ENCODE assay signal across 7 mouse cellular contexts in genomic region chr4:117858794-117859193, GRCm38 (mm10). TPM values are rescaled to one million over a fixed set of nuclear protein-coding genes. Genes with fewer than 3 reads are reported as not detected.
DNase-seq lines count a peak whose midpoint lies in the region; ATAC-seq and TF ChIP-seq lines count a peak whose summit lies in the region.

No protein-coding gene starts in this region.

- TF ChIP-seq EP300 in liver, embryonic 14.5 days (IDR thresholded peaks at IDR 0.05; ENCODE audit: low read depth): no peak

- TF ChIP-seq POLR2A in kidney, adult 2 months (IDR thresholded peaks at IDR 0.05; ENCODE audit: low read depth, low read length): no peak
- TF ChIP-seq POLR2A in small intestine, adult 2 months (IDR thresholded peaks at IDR 0.05; ENCODE audit: low read depth, low read length): no peak

- WGBS in midbrain, embryonic 14.5 days: 48% methylated on average over 3 of the region's 3 CpGs
- WGBS in midbrain, embryonic 10.5 days: 74% methylated on average over 3 of the region's 3 CpGs
- 48% methylated on average over 3 of the region's 3 CpGs for WGBS in kidney, adult 2 months
- WGBS in liver, embryonic 14.5 days (ENCODE audit: insufficient replicate concordance): 78% methylated on average over 3 of the region's 3 CpGs
- 52% methylated on average over 3 of the region's 3 CpGs for WGBS in small intestine, adult 2 months

- H3K9me3 ChIP-seq in midbrain, embryonic 14.5 days (ENCODE audit: control insufficient read depth, low read length): no peaks in the 10 kb centered on the region
- H3K9me3 ChIP-seq in midbrain, embryonic 10.5 days (replicated peaks): no peaks in the 10 kb centered on the region
- H3K9me3 ChIP-seq in liver, embryonic 14.5 days (ENCODE audit: control insufficient read depth, low read length): no peaks in the 10 kb centered on the region

- no peaks in the 10 kb centered on the region for H3K27me3 ChIP-seq in midbrain, embryonic 14.5 days (ENCODE audit: control insufficient read depth, insufficient read depth, low read length)
- H3K27me3 ChIP-seq in midbrain, embryonic 10.5 days (ENCODE audit: low read depth, poor library complexity, severe bottlenecking): no peaks in the 10 kb centered on the region
- H3K27me3 ChIP-seq in kidney, adult 2 months (replicated peaks; ENCODE audit: control insufficient read depth, insufficient read depth, low read length): no peaks in the 10 kb centered on the region
- H3K27me3 ChIP-seq in liver, embryonic 14.5 days (ENCODE audit: control insufficient read depth, insufficient read depth, low read length): no peaks in the 10 kb centered on the region
- no peaks in the 10 kb centered on the region for H3K27me3 ChIP-seq in small intestine, adult 2 months (ENCODE audit: control insufficient read depth, insufficient read depth, low read length)

- no peak overlapping the region for H3K4me3 ChIP-seq in midbrain, embryonic 14.5 days (replicated peaks; ENCODE audit: low read depth, low read length)
- H3K4me3 ChIP-seq in midbrain, embryonic 10.5 days: no peak overlapping the region
- no peak overlapping the region for H3K4me3 ChIP-seq in kidney, adult 2 months (ENCODE audit: insufficient read depth, low read depth, low read length)
- H3K4me3 ChIP-seq in liver, embryonic 14.5 days (ENCODE audit: insufficient read depth in 1 of 2, low read depth in 2 of 2, low read length in 2 of 2): no peak overlapping the region
- H3K4me3 ChIP-seq in small intestine, adult 2 months (ENCODE audit: low read depth, low read length): no peak overlapping the region

- no peak overlapping the region for H3K4me2 ChIP-seq in midbrain, embryonic 14.5 days (ENCODE audit: low read length)
- H3K4me2 ChIP-seq in liver, embryonic 14.5 days (ENCODE audit: low read depth): no peak overlapping the region

- H3K4me1 ChIP-seq in midbrain, embryonic 14.5 days (ENCODE audit: control insufficient read depth, insufficient read depth, low read length): no peaks in the 10 kb centered on the region
- H3K4me1 ChIP-seq in midbrain, embryonic 10.5 days: peaks cover 30% of the 10 kb centered on the region
- H3K4me1 ChIP-seq in kidney, adult 2 months (ENCODE audit: control insufficient read depth, insufficient read depth, low read length): peaks cover 4% of the 10 kb centered on the region; the same call in 1 of the 2 replicates
- no peaks in the 10 kb centered on the region for H3K4me1 ChIP-seq in liver, embryonic 14.5 days (replicated peaks; ENCODE audit: control insufficient read depth in 2 of 2, insufficient read depth in 2 of 2, low read length in 1 of 2)
- peaks cover 10% of the 10 kb centered on the region for H3K4me1 ChIP-seq in small intestine, adult 2 months (ENCODE audit: control insufficient read depth, insufficient read depth, insufficient read length, low read length)

- H3K27ac ChIP-seq in midbrain, embryonic 14.5 days (replicated peaks; ENCODE audit: low read depth, low read length): no peak overlapping the region
- no peak overlapping the region for H3K27ac ChIP-seq in midbrain, embryonic 10.5 days (replicated peaks)
- H3K27ac ChIP-seq in kidney, adult 2 months (ENCODE audit: insufficient read depth, low read depth, low read length): no peak overlapping the region
- H3K27ac ChIP-seq in liver, embryonic 14.5 days: no peak overlapping the region
- no peak overlapping the region for H3K27ac ChIP-seq in small intestine, adult 2 months (ENCODE audit: insufficient read depth, low read depth, low read length)

- no peak overlapping the region for H3K9ac ChIP-seq in midbrain, embryonic 14.5 days (replicated peaks; ENCODE audit: low read length)
- H3K9ac ChIP-seq in liver, embryonic 14.5 days (replicated peaks): no peak overlapping the region

- peak; percentile 82 for TF ChIP-seq CTCF in kidney, adult 2 months (conservative IDR thresholded peaks at IDR 0.05; ENCODE audit: insufficient read depth, insufficient read length, low read depth, low read length)
- TF ChIP-seq CTCF in liver, embryonic 14.5 days (IDR thresholded peaks at IDR 0.05; ENCODE audit: low read depth): peak; percentile 89
- peak; percentile 64; the same call in 1 of the 2 replicates for TF ChIP-seq CTCF in small intestine, adult 2 months (IDR thresholded peaks at IDR 0.05; ENCODE audit: extremely low read depth, insufficient read length, insufficient replicate concordance, low read depth, low read length)

- peak; percentile 64 for DNase-seq in midbrain, embryonic 14.5 days
- no peak for DNase-seq in midbrain, embryonic 10.5 days (ENCODE audit: low spot score)
- DNase-seq in adipocyte (ENCODE audit: low spot score): peak; percentile 36
- DNase-seq in kidney, adult 2 months: peak; percentile 73
- no peak for DNase-seq in liver, embryonic 14.5 days (ENCODE audit: low read depth in 3 of 3, low spot score in 3 of 3)

- no peak for ATAC-seq in midbrain, embryonic 14.5 days (ENCODE audit: low FRiP score, low TSS enrichment)
- ATAC-seq in common myeloid progenitor, adult 5-6 weeks (replicated peaks; ENCODE audit: low read depth, poor library complexity, severe bottlenecking): peak; percentile 55
- ATAC-seq in liver, embryonic 14.5 days (ENCODE audit: insufficient read depth): peak; percentile 56

- H3K36me3 ChIP-seq in midbrain, embryonic 14.5 days (ENCODE audit: control insufficient read depth, insufficient read depth, low read length): no peaks in the 10 kb centered on the region
- H3K36me3 ChIP-seq in midbrain, embryonic 10.5 days: no peaks in the 10 kb centered on the region
- H3K36me3 ChIP-seq in kidney, adult 2 months (ENCODE audit: control insufficient read depth, insufficient read depth, low read length): no peaks in the 10 kb centered on the region
- H3K36me3 ChIP-seq in liver, embryonic 14.5 days (replicated peaks; ENCODE audit: control insufficient read depth, insufficient read depth, low read depth): peaks cover 100% of the 10 kb centered on the region
- no peaks in the 10 kb centered on the region; the same call in 1 of the 2 replicates for H3K36me3 ChIP-seq in small intestine, adult 2 months (ENCODE audit: control insufficient read depth, insufficient read depth, low read length)

RNA-seq across cellular contexts. Expression of gene Ccdc24, which starts 13.6 kb away (rescaled TPM):
- polyA plus RNA-seq in midbrain, embryonic 14.5 days (2014; fragmentation: Nextera tagmentation; extraction: Ambion mirVana): 3.0 TPM in 2 replicates
- polyA plus RNA-seq in midbrain, embryonic 10.5 days (2016; fragmentation: Nextera tagmentation; extraction: Ambion mirVana): 1.1 and 2.2 TPM in 2 replicates
- total RNA-seq in common myeloid progenitor, adult 5-6 weeks (2017): 0.15 and 0.32 TPM in 2 replicates
- 2.9 and 3.3 TPM in 2 replicates for polyA plus RNA-seq in kidney, adult 2 months (2012; rRNA removed)
- polyA plus RNA-seq in liver, embryonic 14.5 days (2012; rRNA removed): 0.57 and 0.77 TPM in 2 replicates
- polyA plus RNA-seq in liver, embryonic 14.5 days (2014; fragmentation: Nextera tagmentation; extraction: Ambion mirVana): 0.63 and 1.7 TPM in 2 replicates
- polyA plus RNA-seq in small intestine, adult 2 months (2012; rRNA removed): 0.80 and 2.0 TPM in 2 replicates

RNA-seq across cellular contexts. Expression of gene Slc6a9, which starts 24.5 kb away (rescaled TPM):
- 18.4 and 26.4 TPM in 2 replicates for polyA plus RNA-seq in midbrain, embryonic 14.5 days (2014; fragmentation: Nextera tagmentation; extraction: Ambion mirVana)
- polyA plus RNA-seq in midbrain, embryonic 10.5 days (2016; fragmentation: Nextera tagmentation; extraction: Ambion mirVana): 6.7 and 8.6 TPM in 2 replicates
- 0.68 and 1.9 TPM in 2 replicates for total RNA-seq in common myeloid progenitor, adult 5-6 weeks (2017)
- polyA plus RNA-seq in kidney, adult 2 months (2012; rRNA removed): 19.2 and 25.7 TPM in 2 replicates
- 52.6 and 56.3 TPM in 2 replicates for polyA plus RNA-seq in liver, embryonic 14.5 days (2012; rRNA removed)
- polyA plus RNA-seq in liver, embryonic 14.5 days (2014; fragmentation: Nextera tagmentation; extraction: Ambion mirVana): 31.5 and 33.1 TPM in 2 replicates
- 42.8 and 49.1 TPM in 2 replicates for polyA plus RNA-seq in small intestine, adult 2 months (2012; rRNA removed)

RNA-seq across cellular contexts. Expression of gene B4galt2, which starts 24.5 kb away (rescaled TPM):
- 78.1 and 94.2 TPM in 2 replicates for polyA plus RNA-seq in midbrain, embryonic 14.5 days (2014; fragmentation: Nextera tagmentation; extraction: Ambion mirVana)
- 24.8 and 27.9 TPM in 2 replicates for polyA plus RNA-seq in midbrain, embryonic 10.5 days (2016; fragmentation: Nextera tagmentation; extraction: Ambion mirVana)
- total RNA-seq in common myeloid progenitor, adult 5-6 weeks (2017): 0.34 TPM in 1 of 2 replicates, not detected in the other
- 4.9 and 9.8 TPM in 2 replicates for polyA plus RNA-seq in kidney, adult 2 months (2012; rRNA removed)
- polyA plus RNA-seq in liver, embryonic 14.5 days (2012; rRNA removed): 2.1 and 2.4 TPM in 2 replicates
- polyA plus RNA-seq in liver, embryonic 14.5 days (2014; fragmentation: Nextera tagmentation; extraction: Ambion mirVana): 1.5 and 1.7 TPM in 2 replicates
- polyA plus RNA-seq in small intestine, adult 2 months (2012; rRNA removed): 6.7 and 7.5 TPM in 2 replicates

RNA-seq across cellular contexts. Expression of gene Atp6v0b, which starts 28.3 kb away (rescaled TPM):
- polyA plus RNA-seq in midbrain, embryonic 14.5 days (2014; fragmentation: Nextera tagmentation; extraction: Ambion mirVana): 528 and 640 TPM in 2 replicates
- polyA plus RNA-seq in midbrain, embryonic 10.5 days (2016; fragmentation: Nextera tagmentation; extraction: Ambion mirVana): 193 and 213 TPM in 2 replicates
- total RNA-seq in common myeloid progenitor, adult 5-6 weeks (2017): 54.1 and 85.0 TPM in 2 replicates
- 768 and 777 TPM in 2 replicates for polyA plus RNA-seq in kidney, adult 2 months (2012; rRNA removed)
- polyA plus RNA-seq in liver, embryonic 14.5 days (2012; rRNA removed): 118 and 122 TPM in 2 replicates
- 152 and 165 TPM in 2 replicates for polyA plus RNA-seq in liver, embryonic 14.5 days (2014; fragmentation: Nextera tagmentation; extraction: Ambion mirVana)
- polyA plus RNA-seq in small intestine, adult 2 months (2012; rRNA removed): 244 and 435 TPM in 2 replicates

RNA-seq across cellular contexts. Expression of gene Dph2, which starts 33.0 kb away (rescaled TPM):
- 20.6 and 26.1 TPM in 2 replicates for polyA plus RNA-seq in midbrain, embryonic 14.5 days (2014; fragmentation: Nextera tagmentation; extraction: Ambion mirVana)
- polyA plus RNA-seq in midbrain, embryonic 10.5 days (2016; fragmentation: Nextera tagmentation; extraction: Ambion mirVana): 27.9 and 30.9 TPM in 2 replicates
- 6.6 and 7.0 TPM in 2 replicates for total RNA-seq in common myeloid progenitor, adult 5-6 weeks (2017)
- polyA plus RNA-seq in kidney, adult 2 months (2012; rRNA removed): 9.4 and 10.1 TPM in 2 replicates
- 6.8 and 6.9 TPM in 2 replicates for polyA plus RNA-seq in liver, embryonic 14.5 days (2012; rRNA removed)
- polyA plus RNA-seq in liver, embryonic 14.5 days (2014; fragmentation: Nextera tagmentation; extraction: Ambion mirVana): 5.1 and 6.3 TPM in 2 replicates
- polyA plus RNA-seq in small intestine, adult 2 months (2012; rRNA removed): 5.1 and 6.9 TPM in 2 replicates

Comparison
In these comparisons a context has a peak if more than half of its experiments do, and no peak if none do; other contexts are left out.
1. DNase-seq: peak in midbrain, embryonic 14.5 days (single experiment), adipocyte (single experiment) and kidney, adult 2 months (single experiment); none in midbrain, embryonic 10.5 days (single experiment) and liver, embryonic 14.5 days (0 of 3).
2. Peak in every context shown above with its lines, with median percentiles within 50 percentile points of each other: CTCF ChIP-seq.